Mouse (Mus musculus) forelimb bud, embryonic 11.5 days (tissue): ENCODE results near the gene Dixdc1.
A peak's percentile ranks its signal among the peaks of the same experiment; 100 is the strongest.

Experiments used
- DNase-seq: peaks from one replicate; pipeline ENCODE4 v3.0.0-alpha.2; 2012; ENCODE audit warnings: low read depth, low spot score

Gene Dixdc1

DNA sequence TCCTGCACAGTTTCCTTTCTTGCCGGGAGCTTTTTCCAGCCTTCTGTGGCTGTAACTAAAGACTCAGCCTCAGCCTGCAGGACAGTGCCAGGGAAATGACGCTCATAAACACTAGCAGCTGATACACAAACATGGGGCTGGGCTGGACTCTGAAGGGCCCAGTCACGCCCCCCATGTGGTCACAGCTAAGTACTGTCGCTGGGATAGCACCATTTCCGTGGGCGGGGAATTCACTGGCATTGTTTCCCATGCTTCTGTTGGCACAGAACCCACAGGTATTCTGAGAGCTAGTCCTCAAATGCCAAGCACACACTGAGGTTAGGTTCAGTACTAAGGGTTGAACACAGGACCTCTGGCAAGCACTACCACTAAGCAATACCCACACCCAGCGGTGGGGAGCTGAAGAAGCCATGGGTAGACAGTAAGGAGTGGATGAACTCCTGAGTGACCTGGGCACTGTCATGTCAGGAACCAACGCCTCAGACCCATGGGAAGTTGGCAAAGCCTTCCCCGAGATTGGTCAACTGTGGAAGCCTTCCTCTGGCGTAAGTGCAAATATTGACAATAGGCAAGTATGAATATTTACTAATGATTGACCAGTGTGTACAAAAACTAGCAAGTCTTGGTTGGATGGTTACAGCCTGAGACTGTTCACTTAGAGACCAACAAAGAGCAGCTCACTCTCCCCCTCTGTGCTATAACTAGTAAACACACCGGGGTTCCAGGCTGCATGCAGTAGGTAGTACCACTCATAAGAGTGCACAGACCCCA lies 38.2 kb downstream of the Dixdc1 start:
- no peak for DNase-seq

DNA sequence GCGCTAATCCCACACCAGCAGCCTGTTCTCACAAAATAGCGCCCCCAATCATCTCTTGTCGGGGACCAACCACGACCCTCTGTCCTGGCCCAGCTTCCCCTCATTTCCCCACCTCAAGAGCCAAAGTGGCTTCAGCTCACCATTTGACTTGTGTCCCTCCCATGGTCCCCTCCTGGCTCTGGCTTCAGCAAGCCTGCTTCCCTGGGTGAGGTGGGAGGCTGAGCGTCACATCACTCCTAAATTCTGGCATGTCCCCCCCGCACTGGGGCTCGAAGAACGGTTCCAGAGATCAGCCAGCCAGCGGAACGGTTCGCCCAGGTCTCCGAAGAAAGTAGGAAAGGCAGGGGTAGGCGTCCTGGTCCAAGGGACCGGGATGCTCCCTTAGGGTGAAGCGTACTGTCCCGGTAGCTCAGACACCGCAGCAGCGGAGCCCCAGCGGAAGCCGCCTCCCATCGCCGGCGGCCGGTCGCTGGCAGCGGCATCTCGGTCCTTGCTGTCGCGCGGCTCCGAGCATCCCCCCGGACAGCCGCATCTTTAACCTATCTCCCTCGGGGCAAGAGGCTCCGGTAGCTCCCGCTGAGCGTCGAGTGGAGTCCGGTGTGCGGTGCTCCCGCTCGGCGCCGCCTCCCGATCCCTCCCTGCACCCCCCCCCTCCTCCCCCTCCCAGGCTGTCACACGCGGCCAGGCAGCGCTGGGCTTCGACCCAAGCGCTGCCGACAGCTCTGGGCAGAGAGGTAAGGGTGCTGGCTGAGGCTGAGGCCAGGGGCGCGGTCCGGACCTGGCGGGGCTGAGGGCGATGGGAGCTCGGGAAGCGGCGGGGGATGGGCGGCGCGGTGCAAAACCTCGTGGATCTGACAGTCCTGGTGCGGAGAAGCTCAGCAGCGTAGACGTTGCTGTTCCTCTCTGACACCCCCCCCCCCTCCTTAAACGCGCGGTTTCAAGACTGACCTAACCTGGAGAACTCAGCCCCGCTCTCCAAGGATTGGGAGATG lies 40.6 kb downstream of the Dixdc1 start:
- no peak for DNase-seq

DNA sequence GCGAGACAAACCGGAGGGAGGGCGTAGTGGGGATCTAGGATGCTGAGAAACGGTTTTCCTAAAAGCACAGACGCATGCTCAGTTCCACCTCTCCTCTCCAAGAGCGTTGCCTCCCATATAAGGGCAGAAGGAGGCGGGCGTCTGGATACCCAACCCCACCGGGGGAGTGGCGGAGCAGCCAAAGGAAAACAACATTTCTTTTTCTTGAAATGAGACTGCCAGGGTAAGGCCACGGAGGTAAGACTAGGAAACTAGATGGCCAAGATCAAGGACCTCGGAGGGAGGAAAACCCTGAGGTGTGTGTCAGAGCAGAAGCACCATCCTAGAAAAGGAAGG lies 41.6 kb downstream of the Dixdc1 start:
- peak; percentile 65 for DNase-seq

DNA sequence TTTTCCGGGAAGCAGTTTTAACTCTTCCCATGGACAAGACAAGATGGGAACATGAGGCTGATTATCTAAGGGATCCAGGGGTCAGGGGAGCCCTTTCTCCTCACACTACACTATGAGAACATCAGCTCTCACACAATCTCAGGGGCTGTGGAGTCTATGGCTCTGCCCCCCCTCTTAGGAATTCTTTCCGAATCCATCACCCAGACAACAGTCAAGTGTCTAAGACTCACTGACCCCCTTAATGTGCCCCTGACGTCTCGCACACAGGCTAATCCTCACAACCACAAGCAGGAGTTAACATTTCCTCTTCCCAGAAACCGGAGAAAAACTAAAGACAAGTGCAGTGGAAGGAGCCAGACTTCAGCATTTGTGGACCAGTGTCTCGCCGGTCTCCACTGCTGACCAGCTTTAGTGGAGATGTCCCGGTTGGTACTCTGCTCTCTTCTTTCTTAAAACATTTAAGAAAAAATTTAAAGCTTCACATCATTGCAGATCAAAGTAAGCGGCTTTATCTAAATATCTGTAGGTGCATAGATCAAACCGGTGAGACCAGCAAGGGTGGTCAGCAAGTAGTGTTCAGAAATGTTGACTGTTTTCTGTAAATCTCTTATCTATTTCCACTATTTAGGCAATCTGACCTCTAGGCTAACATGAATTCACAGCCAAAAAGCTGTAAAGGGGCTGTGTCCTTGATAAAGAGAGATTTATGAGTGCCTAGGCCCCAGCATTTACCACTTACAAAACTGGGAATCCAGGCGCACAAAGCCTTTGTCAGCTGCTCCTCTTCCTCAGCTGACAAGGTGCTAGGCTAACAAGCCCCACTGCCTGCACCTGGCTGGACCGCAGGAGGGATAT lies 42.2 kb downstream of the Dixdc1 start:
- no peak for DNase-seq

DNA sequence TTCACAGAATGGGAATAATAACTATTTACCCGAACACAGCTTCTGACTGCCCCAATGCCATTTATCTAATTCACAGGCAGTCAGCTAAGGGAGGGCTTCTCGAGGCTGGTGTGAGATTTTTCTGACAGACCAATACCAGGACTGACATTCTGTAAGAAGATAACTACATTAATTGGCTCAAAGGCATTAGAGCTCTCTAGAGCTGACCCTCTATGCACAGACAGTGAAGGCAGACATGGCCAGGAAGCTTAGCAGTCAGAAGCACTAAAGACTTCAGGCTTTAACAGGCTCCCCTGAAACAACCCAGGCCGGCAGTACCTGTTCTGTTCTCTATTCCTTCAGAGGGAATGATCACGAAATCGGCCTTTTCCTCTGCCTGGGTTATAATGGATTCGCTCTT lies 44.2 kb downstream of the Dixdc1 start:
- no peak for DNase-seq

DNA sequence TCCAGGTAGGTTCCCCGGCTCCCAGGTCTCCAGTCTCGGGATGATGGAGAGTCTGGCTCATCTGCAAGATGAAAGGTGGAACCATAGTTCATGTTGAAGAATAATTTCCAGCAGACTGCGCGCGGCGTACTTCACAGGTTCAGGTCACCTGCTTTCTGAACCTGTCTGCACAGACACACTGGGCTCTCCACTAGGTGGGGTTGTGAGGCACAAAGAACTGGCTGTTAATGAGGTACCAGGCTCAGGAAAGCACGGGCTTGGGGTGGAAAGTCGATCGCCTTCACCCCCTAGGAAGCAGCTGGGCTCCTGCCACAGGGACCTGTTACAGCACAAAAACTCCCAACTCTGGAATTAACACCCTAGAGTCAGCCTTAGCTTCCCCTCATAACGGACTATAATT lies 45.7 kb downstream of the Dixdc1 start:
- peak; percentile 71 for DNase-seq

DNA sequence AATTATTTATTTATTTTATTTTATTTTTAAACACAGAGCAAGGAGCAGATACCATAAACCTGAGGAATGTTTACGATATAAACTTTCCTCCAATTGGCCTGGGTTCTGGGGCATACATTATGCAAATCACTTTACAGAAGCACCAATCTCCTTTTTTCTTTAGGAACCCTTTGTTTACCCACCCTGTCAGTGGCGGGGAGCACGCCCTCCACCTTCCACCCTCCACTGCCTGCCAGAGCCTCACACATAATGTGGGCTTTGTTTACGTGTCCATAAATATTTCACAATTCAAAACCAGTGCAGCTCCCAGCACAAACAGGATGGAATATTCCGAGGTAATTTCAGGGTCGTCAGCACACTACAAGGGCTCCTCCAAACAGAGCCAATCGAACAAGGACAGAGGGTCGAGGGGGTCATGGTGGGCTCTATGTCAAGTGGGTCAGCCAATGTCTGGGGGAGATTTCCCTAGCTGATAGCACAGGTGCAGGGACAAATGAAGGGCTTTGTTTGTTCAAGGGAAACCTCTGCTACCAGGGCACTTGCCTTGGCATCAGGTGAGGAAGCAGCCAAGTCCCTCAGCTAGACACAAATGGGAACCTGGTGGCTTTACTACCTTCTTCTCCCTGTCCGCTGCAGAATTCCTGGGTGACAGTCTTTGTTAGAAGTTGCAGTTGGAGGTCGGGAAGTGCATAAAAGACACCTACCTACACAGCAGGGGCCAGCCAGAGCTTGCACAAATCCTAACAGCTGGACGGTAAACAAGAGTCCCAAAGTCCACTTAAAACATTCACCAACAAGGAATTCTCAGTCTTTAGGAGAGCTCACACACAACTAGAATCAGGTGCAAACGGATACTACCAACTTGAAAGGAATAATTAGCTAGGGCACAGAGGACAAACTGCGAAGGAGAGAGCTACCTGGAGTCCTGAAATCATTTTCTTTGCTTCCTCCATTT lies 46.4 kb downstream of the Dixdc1 start:
- DNase-seq, result no peak

DNA sequence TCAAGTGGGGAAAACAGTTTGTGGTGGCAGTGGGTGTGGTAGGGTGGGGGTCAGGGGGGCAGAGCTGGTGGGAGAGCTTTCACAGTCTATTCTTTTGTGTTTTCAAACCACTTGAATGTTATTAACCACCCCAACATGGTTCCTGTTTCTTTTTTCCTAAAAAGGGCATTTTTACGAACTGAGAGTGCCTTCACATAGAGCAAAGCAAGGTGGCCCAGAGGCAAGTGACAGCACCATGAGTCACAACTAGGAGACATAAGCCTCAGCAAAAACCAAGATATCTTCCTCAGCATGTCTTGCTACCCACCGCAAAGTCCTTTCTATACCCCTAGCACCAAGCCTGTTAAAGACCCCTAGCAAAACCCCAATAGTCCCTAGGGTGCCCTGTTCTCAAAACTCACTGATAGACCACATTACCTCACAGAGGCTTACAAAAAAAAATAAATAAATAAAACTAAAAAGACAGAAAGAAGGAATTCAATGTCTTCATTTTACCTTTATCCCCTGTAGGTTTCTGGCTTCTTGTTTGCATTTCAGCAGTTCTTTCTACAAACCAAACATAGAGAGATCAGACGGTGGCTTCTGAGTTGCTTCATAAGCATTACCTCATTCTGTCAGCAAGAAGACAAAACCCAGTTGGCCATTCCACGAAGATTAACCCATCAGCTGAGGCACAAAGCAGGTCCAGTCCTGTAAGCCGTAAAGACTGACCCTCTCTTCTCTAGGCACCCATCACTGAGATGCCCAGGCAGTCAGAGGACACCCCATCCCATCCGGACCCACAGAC lies 52.3 kb downstream of the Dixdc1 start:
- no peak for DNase-seq

DNA sequence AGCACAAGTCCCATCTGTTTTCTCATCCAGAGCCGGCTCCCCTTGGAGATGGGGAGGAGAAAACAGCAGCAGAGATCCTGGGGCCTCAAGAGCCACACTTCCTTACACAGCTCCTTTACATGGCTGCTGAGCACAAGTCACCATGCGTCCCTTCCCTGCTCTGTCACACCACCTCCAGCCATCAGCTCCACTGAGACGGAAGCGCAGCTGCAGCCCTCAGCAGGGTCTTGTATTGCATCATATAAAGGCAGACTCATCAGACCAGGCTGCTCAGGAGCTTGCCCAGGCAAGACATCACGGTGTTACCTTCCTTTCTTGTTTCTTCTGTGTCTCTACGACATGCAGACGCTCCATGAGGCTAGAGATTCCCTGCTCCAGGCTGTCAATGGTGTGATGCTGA lies 57.6 kb downstream of the Dixdc1 start:
- DNase-seq, result no peak

DNA sequence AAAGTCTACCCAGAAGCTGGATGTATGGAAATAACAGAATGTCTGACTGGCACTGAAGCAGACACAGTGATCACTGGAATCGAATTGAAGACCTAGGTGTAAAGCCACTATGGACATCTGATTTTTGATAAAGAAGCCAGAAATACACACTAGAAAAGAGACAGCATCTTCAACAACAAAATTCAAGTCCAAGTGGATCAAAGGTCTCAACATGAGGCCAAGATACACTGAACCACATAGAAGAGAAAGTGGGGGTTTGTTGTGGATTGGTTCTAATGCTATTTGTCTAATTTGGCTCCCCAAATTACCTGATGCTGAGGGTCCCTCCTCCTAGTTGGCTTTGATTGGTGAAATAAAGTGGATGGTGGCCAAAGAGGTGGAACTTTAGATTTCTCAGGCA lies 59.9 kb downstream of the Dixdc1 start:
- no peak for DNase-seq

DNA sequence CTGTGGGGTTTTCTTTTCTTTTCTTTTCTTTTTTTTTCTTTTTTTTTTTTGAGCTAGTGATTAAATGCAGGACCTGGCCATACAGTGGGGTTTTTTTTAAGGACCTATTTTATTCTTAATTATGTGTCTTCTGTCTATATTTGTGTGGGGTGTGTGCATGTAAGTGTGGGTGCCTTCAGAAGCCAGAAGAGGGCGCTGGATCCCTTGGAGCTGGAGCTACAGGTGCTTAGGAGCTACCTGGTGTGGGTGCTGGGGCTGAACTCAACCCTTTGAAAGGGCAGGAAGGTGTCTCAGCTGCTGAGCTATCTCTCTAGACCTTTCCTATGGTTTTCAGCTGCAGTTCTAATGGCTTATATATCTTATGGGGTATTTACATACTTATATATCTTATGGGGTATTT lies 64.5 kb downstream of the Dixdc1 start:
- DNase-seq, result no peak

DNA sequence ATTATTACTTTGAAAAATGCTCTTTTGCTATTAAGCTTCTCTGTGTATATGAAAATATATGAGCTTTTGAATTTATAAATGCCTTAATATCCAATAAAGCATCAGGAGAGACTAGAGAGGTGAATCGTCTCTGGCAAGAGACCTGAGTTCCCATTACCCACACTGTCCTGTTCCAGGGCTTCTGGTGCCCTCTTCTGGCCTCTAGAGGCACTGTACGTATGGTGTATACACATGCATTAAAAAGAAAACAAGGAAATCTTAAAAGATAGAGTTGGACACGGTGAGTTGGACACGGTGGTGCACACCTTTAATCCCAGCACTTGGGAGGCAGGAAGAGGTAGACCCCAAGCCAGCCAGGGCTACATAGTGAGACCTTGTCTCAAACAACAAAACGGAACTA lies 68.6 kb downstream of the Dixdc1 start:
- peak; percentile 43 for DNase-seq

DNA sequence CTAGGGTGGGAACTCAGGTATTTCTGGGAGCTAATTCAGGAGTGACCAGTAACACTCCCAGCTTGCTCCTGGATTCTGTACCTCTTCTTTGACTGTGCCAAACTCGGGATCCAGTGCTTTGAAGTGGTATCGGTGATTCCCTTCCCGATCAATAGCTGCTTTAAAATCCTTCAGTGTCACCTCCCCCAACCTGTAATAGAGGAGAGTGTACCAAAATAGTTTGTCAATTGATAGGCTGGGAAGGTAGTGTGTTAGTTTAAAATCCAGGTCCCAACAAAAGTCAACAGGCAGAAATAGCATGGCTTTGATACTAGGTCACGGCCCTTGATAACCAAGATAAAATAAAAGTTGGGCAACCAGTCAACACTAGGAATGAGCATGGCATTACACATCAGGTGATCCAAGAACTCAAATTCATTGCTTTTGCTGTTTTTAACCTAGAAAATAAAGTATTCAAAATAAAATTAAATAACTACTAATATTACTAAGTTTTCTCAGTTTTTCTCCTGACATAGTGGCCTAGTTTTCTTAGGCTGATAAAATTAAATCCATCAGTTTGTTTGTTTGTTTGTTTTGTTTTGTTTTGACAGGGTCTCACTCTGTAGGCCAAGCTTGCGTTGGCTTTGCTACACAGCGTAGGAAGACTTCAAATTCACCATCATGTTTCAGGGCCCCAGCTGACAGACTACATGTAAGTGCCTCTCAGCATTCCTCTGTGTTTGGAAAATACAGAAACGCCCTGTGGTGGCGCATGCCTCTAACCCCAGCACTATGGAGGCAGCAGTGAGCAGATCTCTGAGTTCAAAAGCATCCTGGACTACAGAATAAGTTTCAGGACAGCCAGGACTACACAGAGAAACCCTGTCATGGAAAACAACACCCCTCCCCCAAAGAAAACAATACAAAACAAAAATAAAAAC lies 71.5 kb downstream of the Dixdc1 start:
- DNase-seq, result no peak

DNA sequence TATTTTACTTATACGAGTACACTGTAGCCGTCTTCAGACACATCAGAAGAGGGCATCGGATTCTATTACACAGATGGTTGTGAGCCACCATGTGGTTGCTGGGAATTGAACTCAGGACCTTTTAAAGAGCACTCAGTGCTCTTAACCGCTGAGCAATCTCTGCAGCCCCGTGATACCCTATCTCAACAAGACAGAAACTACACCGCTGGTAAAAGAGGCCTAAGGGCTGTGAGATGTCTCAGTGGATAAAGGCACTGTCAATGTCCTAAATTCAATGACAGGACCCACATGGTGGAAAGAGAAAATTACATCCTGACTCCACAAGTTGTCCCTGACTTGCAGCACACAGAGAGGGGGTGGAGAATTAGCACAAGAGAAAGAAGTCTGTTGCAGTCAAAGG lies 72.9 kb downstream of the Dixdc1 start:
- no peak for DNase-seq

DNA sequence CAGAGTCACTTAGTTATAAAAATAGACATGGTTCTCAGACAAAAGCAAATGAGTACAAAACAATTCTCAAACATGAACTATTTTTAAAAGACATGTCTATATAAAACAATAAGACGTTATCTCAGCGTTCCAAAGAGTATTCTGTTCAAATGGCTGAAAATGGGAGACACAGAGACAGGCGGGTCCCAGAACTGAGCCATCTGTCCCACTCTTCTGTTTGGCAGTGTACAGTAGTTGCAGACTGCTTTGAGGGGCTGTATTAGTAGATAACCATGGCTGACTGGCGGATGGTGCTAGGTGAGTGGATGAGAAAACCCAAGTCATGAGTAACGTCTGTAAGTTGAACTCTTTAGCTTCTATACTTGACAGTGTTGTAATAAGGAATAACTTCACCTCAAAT lies 74.5 kb downstream of the Dixdc1 start:
- DNase-seq, result no peak

DNA sequence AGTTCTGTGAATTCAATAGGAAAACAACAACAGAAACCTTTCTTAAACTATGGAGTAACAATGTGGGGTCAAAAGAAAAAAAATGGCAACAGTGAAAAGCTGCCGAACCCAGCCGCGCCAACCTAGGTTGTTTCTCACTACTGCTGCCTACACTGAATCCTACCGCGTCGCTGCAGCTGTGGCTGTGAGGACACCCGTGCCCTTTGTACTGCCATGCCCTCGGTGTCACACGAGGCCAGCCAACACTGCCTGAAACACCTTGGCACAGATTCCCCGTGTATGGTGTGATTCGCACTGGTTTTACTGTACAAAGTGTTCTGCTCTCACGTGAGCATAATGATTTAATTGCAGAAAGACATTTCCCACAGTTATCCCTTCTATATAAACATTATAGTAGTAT lies 78.9 kb downstream of the Dixdc1 start:
- DNase-seq, result no peak

DNA sequence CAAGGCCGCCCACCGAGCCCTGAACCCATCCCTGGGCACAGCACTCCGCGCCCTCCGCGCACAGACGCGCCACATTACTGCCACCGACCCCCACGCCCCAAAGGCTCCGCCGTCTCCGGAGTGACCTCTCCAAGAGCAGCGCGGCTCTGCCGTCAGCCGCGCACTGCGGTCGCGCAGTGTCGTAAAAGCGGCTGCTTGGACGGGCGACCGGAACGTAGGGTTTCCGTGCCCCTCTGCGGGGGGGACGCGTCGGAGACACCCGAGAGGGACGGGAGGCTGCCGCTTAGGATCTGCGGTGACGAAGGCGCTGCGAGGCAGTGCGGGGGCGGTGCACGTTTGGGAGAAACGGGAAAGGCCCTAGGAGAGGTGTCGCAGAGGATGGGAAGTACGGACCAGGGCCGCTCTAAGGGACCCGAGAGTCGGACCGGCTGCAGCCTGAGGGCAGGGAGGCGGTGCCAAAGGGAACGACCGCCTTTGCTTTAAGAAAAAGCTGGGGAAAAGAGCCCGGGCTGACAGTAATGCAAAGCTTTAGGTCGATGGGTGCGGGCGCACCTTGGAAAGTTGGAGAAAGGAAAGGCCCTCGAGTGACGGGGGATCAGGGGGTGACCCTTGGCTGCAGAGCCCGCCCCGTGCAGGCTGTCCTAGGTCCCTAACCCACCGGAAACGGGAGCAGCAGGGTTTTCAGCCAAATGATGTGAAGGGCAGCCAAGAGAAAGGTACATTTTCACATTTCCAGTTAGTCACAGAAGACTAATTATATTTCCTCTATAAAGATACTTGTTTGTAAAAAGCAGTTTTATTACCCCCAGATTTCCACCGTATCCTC lies 79.7 kb downstream of the Dixdc1 start, which contains the start of gene Dlat:
Gene Dlat (minus strand): TSS at position 389 of the 826 bp plus-strand sequence.
- DNase-seq, result peak; percentile 93

DNA sequence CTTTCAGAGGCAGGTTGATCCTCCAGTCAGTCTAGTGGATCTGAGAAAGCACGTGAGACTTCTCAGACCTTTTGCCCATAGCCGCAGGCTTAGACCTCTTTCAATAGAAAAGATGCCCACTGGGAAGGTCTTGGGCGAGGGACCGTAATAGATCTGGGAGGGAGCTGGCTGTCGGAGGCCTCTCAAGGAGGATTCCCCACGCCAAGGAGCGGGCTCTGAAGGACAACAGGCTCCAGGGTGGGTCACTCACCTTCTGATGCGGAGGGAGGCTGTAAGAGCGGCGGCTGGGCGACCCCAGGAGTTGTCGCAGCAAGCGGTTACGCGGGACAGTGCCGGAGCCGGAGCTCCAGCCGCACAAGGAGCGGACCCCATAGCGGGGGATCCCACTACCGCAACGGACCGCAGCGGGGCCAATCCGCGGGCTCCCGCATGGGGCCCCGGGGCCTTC lies 80.4 kb downstream of the Dixdc1 start:
- no peak for DNase-seq
